Mouse (Mus musculus): ENCODE data around the gene Dysf. TPM values are rescaled to one million over a fixed set of nuclear protein-coding genes. Genes with fewer than 3 reads are reported as not detected.

Dysf gene
- total RNA-seq, 2 experiments from 2014 or later: 7.9 TPM; not detected in 1

- no peak for ATAC-seq (replicated peaks; ENCODE audit: low FRiP score, poor library complexity, severe bottlenecking)
These were observed 209.0 kb downstream of the Dysf start for GRCm38 (mm10) chr6:84217216-84217933.

DNA sequence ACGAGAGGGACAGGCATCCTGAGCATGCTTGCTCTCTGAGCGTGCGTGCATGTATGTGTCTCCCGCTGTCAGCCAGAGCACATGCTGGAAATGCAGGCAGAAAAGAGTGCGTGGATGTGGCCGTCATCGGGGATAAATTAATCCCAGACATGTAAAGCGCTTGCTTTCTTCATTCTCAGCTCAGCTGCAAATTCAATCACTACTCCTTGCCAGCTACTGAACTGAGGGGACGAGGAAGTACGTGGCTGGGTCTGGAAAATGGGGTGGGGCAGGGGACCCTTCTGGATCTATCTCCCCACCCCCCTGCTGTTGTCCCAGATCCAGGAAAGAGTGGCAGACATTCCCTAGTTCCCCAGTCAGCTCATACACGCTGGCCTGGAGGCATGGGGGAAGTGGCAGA lies 210.7 kb downstream of the Dysf start:
- no peak for ATAC-seq (replicated peaks; ENCODE audit: low FRiP score, poor library complexity, severe bottlenecking)

- ATAC-seq (replicated peaks; ENCODE audit: low FRiP score, poor library complexity, severe bottlenecking): no peak
These were observed 216.5 kb downstream of the Dysf start for GRCm38 (mm10) chr6:84224861-84225260.

DNA sequence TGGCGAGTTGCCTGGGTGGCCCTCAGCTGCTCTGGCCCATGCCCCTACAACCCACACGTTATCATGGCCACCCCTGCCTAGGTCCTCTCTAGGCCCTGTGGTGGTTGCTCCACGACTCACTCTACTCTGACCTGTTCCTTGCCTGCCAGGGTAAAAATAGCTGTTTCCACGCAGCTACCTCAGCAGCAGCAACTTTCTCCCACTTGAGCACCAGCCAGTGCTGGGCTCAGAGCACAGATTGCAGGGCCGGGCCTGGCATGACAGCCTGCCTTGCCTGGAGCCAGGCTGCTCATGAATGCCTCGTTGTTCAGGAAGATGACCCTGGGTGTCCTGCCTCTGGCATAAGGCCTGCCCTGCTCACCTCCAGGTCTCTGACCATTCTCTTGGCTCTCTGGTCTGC lies 217.2 kb downstream of the Dysf start:
- ATAC-seq (replicated peaks; ENCODE audit: low FRiP score, poor library complexity, severe bottlenecking): no peak

- no peak for ATAC-seq (replicated peaks; ENCODE audit: low FRiP score, poor library complexity, severe bottlenecking)
These were observed 219.8 kb downstream of the Dysf start for GRCm38 (mm10) chr6:84228196-84228595.

DNA sequence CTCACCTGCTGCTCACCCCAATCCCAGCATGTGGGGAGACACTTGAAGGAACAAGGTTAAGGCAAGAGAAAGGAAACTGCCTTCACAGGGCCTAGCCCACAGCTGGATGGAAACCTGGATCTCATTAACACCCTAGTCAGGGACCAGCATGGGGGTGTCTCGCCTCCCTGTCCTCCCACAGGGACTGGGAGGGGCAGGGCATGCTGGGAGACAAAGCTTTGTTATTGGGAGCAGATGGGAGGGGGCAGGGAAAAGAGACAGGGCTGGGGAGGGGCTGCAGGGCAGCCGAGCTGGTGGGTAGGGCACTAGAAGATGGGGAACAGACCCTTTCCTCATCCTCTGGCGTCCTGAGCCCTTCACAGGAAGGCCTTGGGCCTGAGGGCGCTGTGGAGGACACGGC lies 220.4 kb downstream of the Dysf start:
- no peak for ATAC-seq (replicated peaks; ENCODE audit: low FRiP score, poor library complexity, severe bottlenecking)

GRCm38 (mm10) chr6:84229739-84230138 lies 221.3 kb downstream of the Dysf start:
- ATAC-seq (replicated peaks; ENCODE audit: low FRiP score, poor library complexity, severe bottlenecking): no peak

- no peak for ATAC-seq (replicated peaks; ENCODE audit: low FRiP score, poor library complexity, severe bottlenecking)
These were observed 222.7 kb downstream of the Dysf start for GRCm38 (mm10) chr6:84231108-84231507.

- no peak for ATAC-seq (replicated peaks; ENCODE audit: low FRiP score, poor library complexity, severe bottlenecking)
These were observed 223.8 kb downstream of the Dysf start for GRCm38 (mm10) chr6:84232063-84232760.

GRCm38 (mm10) chr6:84233783-84234182 lies 225.4 kb downstream of the Dysf start:
- no peak for ATAC-seq (replicated peaks; ENCODE audit: low FRiP score, poor library complexity, severe bottlenecking)

- ATAC-seq (replicated peaks; ENCODE audit: low FRiP score, poor library complexity, severe bottlenecking): no peak
These were observed 227.0 kb downstream of the Dysf start for GRCm38 (mm10) chr6:84235365-84235764.

GRCm38 (mm10) chr6:84243385-84243784 lies 235.0 kb downstream of the Dysf start:
- ATAC-seq (replicated peaks; ENCODE audit: low FRiP score, poor library complexity, severe bottlenecking): no peak

DNA sequence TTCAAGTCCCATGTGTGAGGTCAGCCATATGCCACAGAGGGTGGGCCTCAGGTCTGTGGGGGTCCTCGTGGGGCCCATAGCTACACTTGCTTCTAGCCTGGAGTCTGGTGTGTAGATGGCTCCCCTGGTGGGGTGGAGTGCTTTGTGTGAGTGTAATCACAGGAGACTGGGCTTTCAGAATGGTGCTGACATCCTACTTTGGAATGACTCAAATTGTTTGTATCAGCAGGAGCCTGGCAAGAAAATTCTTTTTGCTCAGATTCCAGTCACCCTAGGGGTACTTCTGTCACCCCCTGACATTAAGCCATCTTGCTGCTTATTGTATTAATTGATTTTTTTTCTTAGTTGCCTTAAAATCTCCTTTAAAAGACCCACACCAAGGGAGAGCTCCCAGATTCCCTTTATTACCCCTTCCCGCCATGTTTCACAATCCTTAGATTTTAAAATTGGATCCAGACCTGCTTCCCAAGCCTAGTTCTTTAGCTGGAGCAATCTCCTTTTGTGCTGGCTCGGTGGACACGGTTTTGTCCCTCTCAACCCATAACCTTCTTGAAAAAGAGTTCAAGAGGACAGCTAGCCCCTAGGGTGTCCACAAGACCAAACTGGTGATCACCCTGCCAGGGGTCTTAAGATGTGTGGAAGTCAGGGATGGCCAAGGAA lies 237.8 kb downstream of the Dysf start:
- no peak for ATAC-seq (replicated peaks; ENCODE audit: low FRiP score, poor library complexity, severe bottlenecking)

GRCm38 (mm10) chr6:84246979-84247378 lies 238.6 kb downstream of the Dysf start:
- no peak for ATAC-seq (replicated peaks; ENCODE audit: low FRiP score, poor library complexity, severe bottlenecking)

Other genes with a start within 250 kb of the Dysf start
- not detected in 2 replicates for gene Ankrd53, start 245.9 kb upstream of the Dysf start, total RNA-seq (2015; ENCODE audit: low replicate concordance)
- not detected in 2 replicates for gene Ankrd53, start 245.9 kb upstream of the Dysf start, total RNA-seq (2017; ENCODE audit: low replicate concordance)
- 18.9 and 21.3 TPM in 2 replicates for gene Tex261, start 232.8 kb upstream of the Dysf start, total RNA-seq (2015; ENCODE audit: low replicate concordance)
- gene Tex261, start 232.8 kb upstream of the Dysf start, total RNA-seq (2017; ENCODE audit: low replicate concordance): 13.2 and 15.1 TPM in 2 replicates
- 4.3 and 5.0 TPM in 2 replicates for gene Nagk, start 213.6 kb upstream of the Dysf start, total RNA-seq (2015; ENCODE audit: low replicate concordance)
- 3.6 and 4.1 TPM in 2 replicates for gene Nagk, start 213.6 kb upstream of the Dysf start, total RNA-seq (2017; ENCODE audit: low replicate concordance)
- gene Paip2b, start 176.8 kb upstream of the Dysf start, total RNA-seq (2015; ENCODE audit: low replicate concordance): 4.7 and 8.8 TPM in 2 replicates
- gene Paip2b, start 176.8 kb upstream of the Dysf start, total RNA-seq (2017; ENCODE audit: low replicate concordance): 5.7 and 7.2 TPM in 2 replicates
- gene Zfp638, start 141.5 kb upstream of the Dysf start, total RNA-seq (2015; ENCODE audit: low replicate concordance): 51.6 and 71.0 TPM in 2 replicates
- 62.9 and 115 TPM in 2 replicates for gene Zfp638, start 141.5 kb upstream of the Dysf start, total RNA-seq (2017; ENCODE audit: low replicate concordance)

Data from erythroid progenitor cell, adult 5-6 weeks (primary cell).